Mouse (Mus musculus) embryonic fibroblast, embryonic 13.5 days (primary cell): ENCODE results near the gene Akap7. TPM values are rescaled to one million over a fixed set of nuclear protein-coding genes. Genes with fewer than 3 reads are reported as not detected.

ENCODE experiments used
- H3K27ac ChIP-seq: 2 replicates; pipeline ENCODE4 v1.5.1; 2012; ENCODE audit warnings: low read length, control low read depth, inconsistent platforms; ENCODE audit not compliant: insufficient read depth
- H3K4me1 ChIP-seq: 2 replicates; pipeline ENCODE4 v1.6.1; 2011; ENCODE audit warnings: low read length; ENCODE audit not compliant: control insufficient read depth, insufficient read depth
- H3K4me3 ChIP-seq: 2 replicates; pipeline ENCODE4 v1.5.1; 2011; ENCODE audit warnings: mild to moderate bottlenecking, control low read depth, low read length; ENCODE audit not compliant: insufficient read depth
- CTCF ChIP-seq: IDR thresholded peaks from 2 replicates; pipeline ENCODE4 v1.5.1; 2011; ENCODE audit warnings: mild to moderate bottlenecking, control low read depth, low read length, moderate library complexity, borderline replicate concordance; ENCODE audit not compliant: insufficient read depth
- POLR2A ChIP-seq: IDR thresholded peaks from 2 replicates; pipeline ENCODE4 v1.6.1; 2011; ENCODE audit warnings: low read depth, mild to moderate bottlenecking, control low read depth, low read length, moderate library complexity
- polyA plus RNA-seq: library from polyadenylated mRNA; stranded (reverse); fragments of >200 nt; gene quantifications from 2 replicates; pipeline ENCODE4 v1.2.4, GENCODE M21; 2011; ENCODE audit warnings: low read depth; ENCODE audit not compliant: missing spikeins, insufficient read length

The Akap7 gene
- polyA plus RNA-seq, 1 experiment, result 18.9 TPM

DNA sequence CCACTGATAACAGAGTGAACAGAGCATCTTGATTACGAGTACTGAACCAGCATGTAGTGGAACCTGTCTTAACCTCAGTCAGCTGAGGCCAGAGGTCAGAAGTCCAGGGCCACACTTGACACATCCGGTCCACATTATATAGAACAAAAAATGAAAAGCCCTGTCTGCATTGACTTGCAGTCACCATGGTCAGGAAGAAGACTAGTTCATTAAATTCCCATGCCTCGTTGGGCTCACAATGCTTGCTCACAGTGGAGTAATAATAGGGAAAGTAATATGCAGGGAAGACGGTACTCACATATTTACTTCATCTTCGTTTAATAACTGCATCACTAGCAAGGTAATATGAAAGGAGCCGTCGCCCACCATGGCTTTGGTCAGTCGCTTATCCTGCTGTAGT is 36.5 kb downstream of the Akap7 start:
- no peak overlapping the region for H3K4me3 ChIP-seq
- TF ChIP-seq POLR2A (no peak), CTCF (no peak)
- H3K4me1 ChIP-seq, result peaks cover 25% of the 10 kb centered on the region
- peak overlapping the region; percentile 81 for H3K27ac ChIP-seq

DNA sequence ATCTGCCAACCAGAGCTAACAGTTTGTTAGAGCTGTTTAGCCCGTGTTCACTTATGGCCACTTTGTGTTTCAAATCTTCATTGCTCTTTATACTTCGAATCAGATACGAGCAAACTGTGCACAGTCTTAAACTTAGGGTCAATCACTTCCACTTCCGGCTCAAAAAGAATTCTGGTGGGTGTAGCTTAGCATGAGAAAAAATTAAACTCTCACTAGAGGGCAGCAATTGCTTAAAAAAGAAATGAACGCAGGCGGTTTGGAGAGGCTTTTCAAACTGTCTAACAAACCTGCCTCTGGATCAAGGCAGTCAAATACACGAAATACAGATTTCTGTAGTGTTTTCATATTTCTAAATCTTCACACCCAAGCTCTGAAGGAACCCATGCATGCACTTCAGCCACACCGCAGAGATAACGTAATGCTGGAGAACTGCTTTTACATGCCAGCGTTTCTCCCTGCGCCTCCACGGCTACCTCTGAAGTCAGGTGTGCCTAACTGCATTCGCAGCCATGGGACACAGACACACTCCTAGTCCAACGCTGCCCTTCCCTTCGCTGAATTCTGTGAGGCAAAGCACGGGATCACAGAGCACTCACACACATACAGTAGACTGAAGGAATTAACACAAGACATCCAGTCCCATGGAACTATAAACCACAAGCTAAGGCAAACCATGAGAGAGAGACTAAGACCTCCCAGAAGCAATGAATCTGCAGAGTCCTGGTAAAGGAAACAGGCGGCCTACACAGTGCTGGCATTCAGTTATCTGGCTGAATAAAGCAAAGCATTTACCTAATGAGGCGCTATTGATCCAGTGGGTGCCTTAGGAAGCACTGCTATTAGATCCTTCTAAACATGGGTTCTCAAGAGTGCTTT is 39.0 kb downstream of the Akap7 start:
- Histone ChIP-seq H3K4me3 (no peak overlapping the region), H3K4me1 (peaks cover 20% of the 10 kb centered on the region), H3K27ac (no peak overlapping the region)
- TF ChIP-seq POLR2A (no peak), CTCF (no peak)

DNA sequence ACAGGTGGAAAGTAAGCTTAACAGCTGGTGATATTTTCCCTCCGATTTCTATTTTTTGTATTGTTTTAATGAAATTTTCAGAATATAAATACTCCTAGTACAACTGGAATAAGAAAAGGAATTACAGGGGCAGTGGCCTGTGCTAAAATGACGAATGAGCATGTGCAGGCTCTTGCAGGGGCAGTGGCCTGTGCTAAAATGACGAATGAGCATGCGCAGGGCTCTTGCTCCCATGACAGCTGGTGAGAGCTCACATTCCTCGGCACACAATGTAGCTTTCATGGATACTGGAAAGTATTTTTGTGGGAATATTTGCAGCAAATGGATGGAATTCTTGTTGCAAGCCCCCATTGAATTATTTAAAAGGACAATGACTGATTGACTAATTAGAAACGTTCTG is 46.5 kb downstream of the Akap7 start:
- H3K27ac ChIP-seq, result no peak overlapping the region

DNA sequence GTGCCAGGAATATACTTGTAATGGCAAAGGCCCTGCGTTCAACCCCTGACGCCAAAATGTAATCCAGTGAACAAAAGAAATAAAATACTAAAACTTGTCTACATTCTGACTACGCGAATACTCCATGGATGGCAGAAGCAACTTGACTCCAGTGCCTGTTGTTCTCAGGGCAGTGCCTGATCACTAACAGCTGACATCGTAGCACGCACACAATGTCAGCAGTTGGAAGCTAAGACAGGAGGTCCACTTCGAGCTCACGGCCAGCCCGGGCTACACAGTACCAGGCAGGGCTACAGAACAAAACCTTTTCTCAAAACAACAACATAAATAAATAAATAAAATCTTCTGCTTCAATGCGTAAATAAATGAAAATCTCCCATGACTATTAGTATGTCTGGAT is 46.9 kb downstream of the Akap7 start:
- no peak overlapping the region for H3K27ac ChIP-seq

More for the DNA sequence above, 46.5 kb downstream of the Akap7 start:
- Histone ChIP-seq H3K4me3 (no peak overlapping the region), H3K4me1 (no peaks in the 10 kb centered on the region)
- TF ChIP-seq POLR2A (no peak), CTCF (no peak)

DNA sequence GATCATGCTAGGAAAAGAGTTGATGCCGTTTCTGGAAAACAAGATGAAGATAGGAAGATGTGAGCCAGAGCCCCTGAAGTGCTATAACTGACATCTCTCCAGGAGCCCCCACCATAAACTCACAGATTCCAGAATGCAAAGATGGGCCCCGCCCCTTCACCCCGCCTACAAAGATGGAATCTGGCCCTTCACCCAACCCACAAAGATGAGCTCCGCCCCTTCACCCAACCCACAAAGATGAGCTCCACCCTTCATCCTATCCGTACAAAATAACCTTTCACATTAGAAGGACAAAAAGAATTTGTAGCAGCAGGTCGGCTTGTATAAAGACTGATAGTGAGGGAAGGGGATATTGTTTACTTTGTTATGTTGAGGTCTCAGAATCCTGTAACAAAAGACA is 49.5 kb downstream of the Akap7 start:
- Histone ChIP-seq H3K4me1 (no peaks in the 10 kb centered on the region), H3K27ac (no peak overlapping the region), H3K4me3 (no peak overlapping the region)
- TF ChIP-seq CTCF, result no peak
- TF ChIP-seq POLR2A, result no peak

More for the DNA sequence above, 46.9 kb downstream of the Akap7 start:
- TF ChIP-seq CTCF (no peak), POLR2A (no peak)
- Histone ChIP-seq H3K4me1 (no peaks in the 10 kb centered on the region), H3K4me3 (no peak overlapping the region)

DNA sequence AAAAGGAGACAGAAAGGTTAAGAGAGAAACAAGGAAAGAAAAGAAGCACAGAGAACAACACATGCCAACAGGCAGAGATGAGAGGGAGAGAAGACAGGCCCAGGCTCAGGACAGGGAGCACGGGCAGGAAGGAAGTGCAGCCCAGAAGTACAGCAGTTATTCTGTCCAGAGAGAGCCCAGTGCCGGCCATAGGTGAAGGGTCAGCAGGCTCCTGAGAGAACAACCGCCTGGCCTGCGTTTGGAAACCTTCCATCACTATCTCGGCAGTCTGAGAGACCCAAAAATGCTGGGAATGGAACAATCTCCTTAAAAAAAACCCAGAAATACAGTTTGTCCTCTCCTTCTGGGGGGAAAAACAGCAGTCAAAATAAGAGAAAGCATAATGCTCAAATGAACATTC is 50.2 kb downstream of the Akap7 start:
- H3K27ac ChIP-seq, result no peak overlapping the region
- no peak overlapping the region for H3K4me3 ChIP-seq
- TF ChIP-seq CTCF (no peak), POLR2A (no peak)
- no peaks in the 10 kb centered on the region for H3K4me1 ChIP-seq

DNA sequence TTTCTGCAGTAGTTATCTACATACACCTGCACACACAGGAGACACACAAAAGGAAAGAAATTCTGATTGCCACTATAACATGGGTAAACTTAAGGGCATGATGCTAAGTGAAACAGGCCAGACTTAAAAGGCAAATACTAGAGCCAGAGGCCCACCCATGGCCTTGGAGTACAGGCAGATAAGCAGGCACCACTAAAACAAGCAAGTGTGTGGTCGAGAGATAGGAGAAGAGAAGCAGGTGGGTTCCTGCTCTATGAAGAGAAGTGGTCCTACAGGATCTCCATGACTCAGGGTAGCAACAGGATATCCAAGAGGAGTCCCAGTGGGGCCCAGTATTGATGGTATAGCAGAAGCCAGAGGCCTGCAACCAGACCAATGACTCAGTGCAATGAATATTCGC is 54.2 kb downstream of the Akap7 start:
- TF ChIP-seq POLR2A, result no peak
- TF ChIP-seq CTCF, result no peak
- H3K4me3 ChIP-seq, result no peak overlapping the region

DNA sequence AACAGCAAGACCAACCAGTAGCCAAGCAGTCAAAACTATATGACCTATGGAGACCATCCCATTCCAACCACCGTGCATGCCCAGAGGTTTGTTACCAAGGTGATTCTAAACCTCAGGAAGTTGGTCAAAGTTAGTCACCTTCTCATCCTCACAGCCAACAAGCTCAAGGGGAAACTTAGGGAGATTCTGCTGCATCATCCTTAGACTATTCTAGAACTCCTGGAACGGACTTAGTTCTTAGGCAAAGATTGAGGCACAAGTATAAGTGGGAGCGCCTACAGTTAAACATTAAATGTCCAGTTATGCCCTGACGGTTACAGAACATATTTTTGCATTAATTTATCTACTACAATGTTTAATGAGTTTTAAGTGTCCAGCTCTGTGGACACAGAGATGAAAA is 54.7 kb downstream of the Akap7 start:
- H3K27ac ChIP-seq, result no peak overlapping the region
- no peak overlapping the region for H3K4me3 ChIP-seq
- no peaks in the 10 kb centered on the region for H3K4me1 ChIP-seq
- TF ChIP-seq POLR2A (no peak), CTCF (no peak)

More for the DNA sequence above, 54.2 kb downstream of the Akap7 start:
- no peak overlapping the region for H3K27ac ChIP-seq
- H3K4me1 ChIP-seq, result no peaks in the 10 kb centered on the region

DNA sequence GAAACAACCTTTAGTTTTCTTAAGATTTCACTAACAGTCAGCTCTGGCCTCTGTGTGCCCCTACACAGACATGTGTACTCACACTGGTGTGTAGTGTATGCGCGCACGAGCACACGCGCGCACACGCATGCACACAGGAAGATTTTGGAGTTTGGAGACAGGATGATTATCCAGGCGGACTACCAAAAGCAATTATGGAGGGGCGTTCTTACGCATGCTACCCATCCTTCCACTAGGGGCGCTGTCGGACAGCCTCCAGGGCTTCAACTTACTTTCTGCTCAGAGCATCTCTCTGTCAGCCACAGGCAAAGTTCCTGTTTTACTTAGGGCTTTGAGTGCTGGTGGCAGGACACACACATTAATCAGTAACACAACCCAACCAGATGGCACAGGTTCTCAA is 57.6 kb downstream of the Akap7 start:
- peak; percentile 48; the same call in 1 of the 2 replicates for TF ChIP-seq CTCF
- TF ChIP-seq POLR2A, result no peak
- Histone ChIP-seq H3K4me1 (no peaks in the 10 kb centered on the region), H3K4me3 (no peak overlapping the region), H3K27ac (no peak overlapping the region)

DNA sequence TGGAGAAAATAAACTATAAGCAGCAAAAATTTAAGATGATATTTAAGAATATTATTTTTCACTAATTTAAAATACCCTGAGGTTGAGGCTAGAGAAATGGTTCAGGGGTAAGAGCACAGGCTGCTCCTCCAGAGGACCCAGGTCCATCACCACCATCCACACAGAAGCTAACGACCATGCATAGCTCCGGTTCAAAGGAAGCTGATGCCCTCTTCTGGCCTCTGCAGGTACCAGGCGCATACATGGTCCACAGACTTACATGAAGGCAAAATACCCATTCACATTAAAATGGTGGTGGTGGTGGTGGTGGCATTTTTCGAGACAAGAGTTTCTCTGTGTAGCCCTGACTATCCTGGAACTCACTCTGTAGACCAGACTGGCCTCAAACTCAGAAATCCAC is 61.5 kb downstream of the Akap7 start:
- Histone ChIP-seq H3K4me1 (no peaks in the 10 kb centered on the region), H3K27ac (no peak overlapping the region)
- TF ChIP-seq POLR2A, result no peak
- TF ChIP-seq CTCF, result peak; percentile 63; the same call in 1 of the 2 replicates

More for the DNA sequence above, 61.5 kb downstream of the Akap7 start:
- no peak overlapping the region for H3K4me3 ChIP-seq
